Mouse (Mus musculus) E14TG2a.4 (cell line): ENCODE measurements around the gene Ubr2.

Source experiments
- H3K27me3 ChIP-seq: 2 replicates; pipeline ENCODE4 v1.6.1; 2014; ENCODE audit warnings: low read length, control low read depth; ENCODE audit not compliant: insufficient read depth
- H3K36me3 ChIP-seq: 2 replicates; pipeline ENCODE4 v1.6.1; 2014; ENCODE audit warnings: low read length, control low read depth; ENCODE audit not compliant: insufficient read depth
- H3K4me1 ChIP-seq: replicated peaks from 2 replicates; pipeline ENCODE4 v1.6.1; 2014; ENCODE audit warnings: low read depth, low read length, control low read depth
- H3K4me3 ChIP-seq: replicated peaks from 2 replicates; pipeline ENCODE4 v1.5.1; 2014; ENCODE audit warnings: mild to moderate bottlenecking, low read length
- H3K9me3 ChIP-seq: 2 replicates; pipeline ENCODE4 v1.6.1; 2014; ENCODE audit warnings: low read length, control low read depth
- CTCF ChIP-seq: conservative IDR thresholded peaks from 2 replicates; pipeline ENCODE4 v1.5.1; 2014; ENCODE audit warnings: low read length
- NANOG ChIP-seq: IDR thresholded peaks from 2 replicates; pipeline ENCODE4 v1.6.1; 2014; ENCODE audit warnings: borderline replicate concordance, low read length, mixed read lengths
- POU5F1 ChIP-seq: IDR thresholded peaks from 2 replicates; pipeline ENCODE4 v1.6.1; 2014; ENCODE audit warnings: low read length, borderline replicate concordance

The Ubr2 gene

GRCm38 (mm10) chr17:46879841-46880311 lies 130.5 kb downstream of the Ubr2 start:
- H3K36me3 ChIP-seq, result peaks cover 2% of the 10 kb centered on the region; the same call in 1 of the 2 replicates
- no peaks in the 10 kb centered on the region for H3K27me3 ChIP-seq

More at GRCm38 (mm10) chr17:46879841-46880311, 130.5 kb downstream of the Ubr2 start:
- Histone ChIP-seq H3K9me3 (no peaks in the 10 kb centered on the region), H3K4me3 (no peak overlapping the region), H3K4me1 (peaks cover 76% of the 10 kb centered on the region)
- TF ChIP-seq CTCF, result no peak
- no peak for TF ChIP-seq NANOG
- TF ChIP-seq POU5F1, result no peak
